Mouse (Mus musculus): ENCODE measurements around the gene Creb3l1.

The Creb3l1 gene

DNA sequence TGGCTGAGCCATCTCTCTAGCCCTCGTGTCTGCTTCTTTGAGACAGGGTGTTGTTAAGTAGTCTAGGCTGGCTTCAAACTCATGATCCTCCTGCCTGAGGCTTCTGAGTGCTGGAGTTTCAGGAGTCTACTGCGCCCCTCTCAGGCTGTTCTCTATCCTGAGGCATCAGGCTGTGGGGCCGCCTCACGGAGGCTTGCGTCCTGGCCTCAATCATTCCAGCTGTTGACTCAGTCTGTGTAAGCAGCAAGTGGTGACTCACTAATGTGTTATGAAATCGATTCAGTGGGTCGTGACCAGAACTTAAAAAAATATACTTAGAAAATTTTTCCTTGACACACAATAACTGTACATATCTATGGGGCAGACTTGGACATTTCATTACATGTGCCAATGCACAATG, 19.7 kb downstream of the Creb3l1 start:
- no peak for DNase-seq (ENCODE audit: low spot score)

DNA sequence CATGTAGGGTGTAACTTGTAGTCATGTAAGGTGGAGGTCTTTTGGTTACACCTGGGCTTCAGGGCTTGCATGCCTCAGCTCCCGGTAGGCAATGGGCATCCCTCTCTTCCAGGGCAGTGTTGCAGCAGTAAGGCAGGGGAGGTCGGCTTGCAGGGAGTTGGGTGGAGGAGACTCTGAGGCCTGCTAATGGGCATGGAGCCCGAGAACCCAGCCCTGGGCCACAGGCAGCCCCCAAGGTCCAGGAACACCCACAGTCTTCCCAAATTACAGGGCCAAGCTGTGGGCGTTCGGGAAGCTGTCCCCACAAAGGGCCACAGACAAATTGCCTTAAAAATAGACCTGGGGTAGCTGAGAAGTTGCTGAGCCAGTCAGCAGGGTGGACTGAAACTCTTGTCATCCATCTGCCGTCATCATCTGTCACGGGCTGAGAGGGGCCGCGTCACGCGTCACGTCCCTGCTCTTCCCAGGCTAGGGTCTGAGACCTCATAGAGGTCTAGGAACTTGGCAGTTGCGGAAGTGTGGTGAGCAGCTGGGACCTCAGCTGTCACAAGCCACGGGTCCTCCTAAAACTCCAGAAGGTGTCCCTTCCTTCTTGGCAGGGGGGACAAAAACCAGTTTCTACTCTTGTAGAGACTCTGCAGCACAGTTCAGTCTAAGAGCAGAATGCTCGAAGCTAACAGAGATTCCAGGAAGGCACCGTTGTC, 26.2 kb downstream of the Creb3l1 start:
- DNase-seq (ENCODE audit: low spot score): no peak

DNA sequence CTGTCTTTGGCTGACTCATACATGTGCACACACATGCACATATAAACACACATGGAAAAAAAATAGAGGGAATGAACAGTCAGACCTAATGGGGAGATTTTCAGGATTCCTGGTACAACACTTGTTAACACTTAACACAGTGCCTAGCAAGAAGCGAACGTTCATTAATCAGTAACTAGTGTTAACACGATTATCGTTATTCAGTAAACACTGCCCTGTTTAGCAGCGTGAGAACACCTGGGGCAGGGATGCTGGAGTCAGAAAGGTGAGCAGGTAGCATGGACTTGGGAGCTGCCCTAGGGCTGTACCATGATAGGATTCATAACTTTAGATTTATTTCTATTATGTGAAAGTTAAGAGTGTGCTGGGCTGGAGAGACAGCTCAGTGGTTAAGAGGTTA, 28.3 kb downstream of the Creb3l1 start:
- DNase-seq (ENCODE audit: low spot score): no peak

DNA sequence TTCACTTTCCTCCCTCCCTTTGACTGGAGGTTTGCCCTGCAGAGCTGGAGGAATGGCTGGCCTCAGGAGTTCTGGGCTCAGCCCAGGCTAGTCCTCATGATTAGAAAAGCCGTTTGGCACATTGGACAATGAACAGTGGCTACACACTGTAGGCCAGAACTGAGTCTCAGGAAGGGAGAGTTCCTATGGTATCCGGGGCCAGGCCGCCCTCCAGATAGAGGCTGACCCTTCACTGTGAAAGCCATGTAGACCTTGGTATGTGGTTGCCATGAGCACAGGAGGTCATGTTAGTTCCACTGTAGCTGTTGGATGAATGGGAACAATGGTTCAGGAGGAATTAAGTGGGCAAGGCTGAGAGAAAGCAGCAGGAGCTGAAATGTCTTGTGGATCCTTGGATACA, 30.9 kb downstream of the Creb3l1 start:
- DNase-seq (ENCODE audit: low spot score): no peak

DNA sequence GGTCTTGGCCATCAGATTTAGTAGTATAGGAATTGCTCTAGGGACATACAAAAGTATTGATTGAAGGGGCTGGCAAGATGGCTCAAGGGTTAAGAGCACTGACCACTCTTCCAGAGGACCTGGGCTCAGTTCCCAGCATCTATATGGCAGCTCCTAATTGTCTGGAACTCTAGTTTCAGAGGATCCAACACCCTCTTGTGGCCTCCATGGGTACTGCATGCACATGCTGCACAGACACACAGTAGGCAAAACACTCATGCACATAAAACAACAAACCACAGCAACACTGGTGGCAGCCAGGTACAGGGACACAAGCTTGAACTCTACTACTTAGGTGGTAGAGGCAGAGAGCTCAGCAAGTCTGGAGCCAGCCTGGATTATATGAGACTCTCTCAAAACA, 34.6 kb downstream of the Creb3l1 start:
- DNase-seq (ENCODE audit: low spot score): no peak

DNA sequence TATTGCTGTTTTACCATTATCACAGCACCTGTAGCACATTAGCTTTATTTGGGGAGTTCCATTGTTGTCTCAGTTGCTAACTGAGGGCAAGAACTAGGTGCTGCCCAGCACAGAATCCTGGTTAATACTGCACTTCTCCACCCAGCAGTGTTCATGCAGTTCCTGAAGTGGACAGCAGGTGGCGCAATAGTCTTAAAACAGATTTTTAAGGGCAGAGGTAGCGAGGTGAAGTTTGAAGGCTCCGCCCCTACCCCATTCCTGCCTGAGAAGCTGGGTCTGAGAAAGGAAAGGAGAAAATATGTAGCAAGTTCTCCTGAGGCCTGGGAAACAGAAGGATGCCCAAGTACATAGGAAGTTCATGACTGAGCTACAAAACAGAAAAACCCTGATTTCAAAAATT, 36.8 kb downstream of the Creb3l1 start:
- peak; percentile 95 for DNase-seq (ENCODE audit: low spot score)

DNA sequence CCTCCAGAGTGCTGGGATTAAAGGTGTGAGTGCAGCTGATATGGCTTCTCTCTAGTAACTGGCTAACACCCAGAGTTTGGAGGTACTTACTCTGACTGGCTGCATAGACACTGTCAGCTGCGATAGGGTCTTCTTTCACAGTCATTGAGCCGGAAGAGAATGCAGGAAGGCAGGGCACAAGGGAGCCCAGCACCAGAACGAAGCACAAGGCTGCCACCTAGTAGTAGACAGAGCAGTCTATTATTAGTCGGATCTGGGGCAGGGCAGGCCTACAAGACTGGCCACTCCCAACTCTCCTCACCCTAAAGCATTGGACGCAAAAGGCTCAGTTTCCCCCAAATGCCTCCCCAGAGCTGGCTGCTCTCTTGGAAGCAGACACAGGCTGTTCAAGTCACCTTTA, 38.2 kb downstream of the Creb3l1 start:
- DNase-seq (ENCODE audit: low spot score): peak; percentile 72

DNA sequence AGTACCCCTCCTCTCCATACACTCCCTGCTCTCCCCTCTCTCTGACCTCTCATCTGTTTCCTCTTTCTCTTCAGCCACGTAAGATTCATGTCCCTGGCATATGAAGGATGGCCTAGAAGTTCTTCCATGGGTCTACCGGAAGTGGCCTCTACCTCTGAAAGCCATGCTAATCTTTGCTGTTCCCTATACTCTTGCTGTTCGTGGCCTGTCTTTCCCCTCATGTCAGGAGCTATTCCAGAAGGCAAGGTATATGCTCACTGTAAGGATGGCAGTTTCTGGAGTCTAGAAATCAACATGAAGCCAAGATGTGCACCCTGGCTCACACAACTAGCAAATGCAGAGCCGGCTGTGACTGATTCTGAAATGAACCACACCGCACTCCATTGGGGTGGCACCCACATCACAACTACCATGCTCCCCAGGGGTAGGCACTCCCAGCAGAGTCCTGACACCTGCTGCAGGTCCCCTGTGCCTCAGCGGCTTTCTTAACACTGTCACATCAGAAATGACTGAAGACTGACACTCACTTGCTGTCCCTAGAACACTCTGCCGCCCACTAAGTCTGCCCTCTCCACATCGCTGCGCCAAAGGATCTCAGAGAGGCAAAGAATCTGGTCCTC, 39.3 kb downstream of the Creb3l1 start:
- no peak for DNase-seq (ENCODE audit: low spot score)

DNA sequence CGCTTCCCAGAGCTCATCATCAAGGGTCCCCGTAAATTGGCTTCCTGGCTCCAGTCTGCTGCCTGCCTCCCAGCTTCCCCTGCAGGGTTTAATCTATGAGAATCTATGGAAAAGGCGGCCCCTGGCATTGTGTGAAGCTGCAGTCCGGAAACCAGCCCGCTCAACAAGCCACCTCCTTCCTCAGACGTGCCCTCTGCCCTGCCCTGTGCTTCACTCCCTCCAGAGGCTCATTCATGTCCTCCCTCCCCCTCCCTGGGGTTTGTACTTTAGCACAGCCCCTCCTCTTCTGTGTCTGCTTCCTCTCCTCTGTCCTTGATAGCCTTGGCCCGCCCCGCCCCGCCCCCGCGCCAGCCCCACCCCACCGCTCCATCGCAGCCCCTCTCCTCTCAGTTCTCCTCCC, 39.9 kb downstream of the Creb3l1 start:
- peak; percentile 95 for DNase-seq (ENCODE audit: low spot score)

DNA sequence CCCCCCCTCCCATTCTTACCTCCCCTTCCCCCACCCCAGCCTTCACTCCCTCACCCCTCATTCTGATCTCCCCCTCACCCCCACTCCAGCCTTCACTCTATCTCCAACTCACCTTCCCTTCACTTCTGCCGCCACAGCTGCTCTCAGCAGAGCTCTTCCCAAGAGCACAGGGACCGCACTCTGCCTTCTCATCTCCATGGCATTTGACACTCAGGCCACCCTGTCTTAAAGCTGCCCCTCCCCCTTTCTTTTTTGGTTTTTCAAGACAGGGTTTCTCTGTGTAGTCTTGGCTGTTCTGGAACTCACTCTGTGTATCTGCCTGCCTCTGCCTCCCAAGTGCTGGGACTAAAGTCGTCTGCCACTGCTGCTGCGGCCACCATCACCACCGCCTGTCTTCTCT, 43.5 kb downstream of the Creb3l1 start:
- DNase-seq (ENCODE audit: low spot score): peak; percentile 68

DNA sequence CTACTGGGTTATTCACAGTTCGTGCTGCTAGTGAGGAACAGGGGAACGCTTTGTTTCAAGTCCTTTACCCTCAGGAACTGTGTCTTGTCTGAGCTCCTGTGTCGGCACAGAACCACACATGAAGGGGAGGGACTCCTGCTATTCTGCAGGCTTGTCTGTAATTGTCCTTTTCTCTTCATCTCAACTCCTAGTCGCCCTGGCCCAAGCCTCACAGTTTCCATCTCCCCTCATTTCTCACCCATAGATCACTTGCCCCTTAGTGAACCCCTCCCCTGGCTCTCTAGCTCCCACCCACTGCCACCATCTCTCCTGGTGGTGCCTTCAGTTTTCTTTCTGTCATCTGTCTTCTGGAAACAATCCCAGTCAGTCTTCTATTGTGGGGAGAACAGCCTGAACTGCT, 44.1 kb downstream of the Creb3l1 start:
- peak; percentile 67 for DNase-seq (ENCODE audit: low spot score)

DNA sequence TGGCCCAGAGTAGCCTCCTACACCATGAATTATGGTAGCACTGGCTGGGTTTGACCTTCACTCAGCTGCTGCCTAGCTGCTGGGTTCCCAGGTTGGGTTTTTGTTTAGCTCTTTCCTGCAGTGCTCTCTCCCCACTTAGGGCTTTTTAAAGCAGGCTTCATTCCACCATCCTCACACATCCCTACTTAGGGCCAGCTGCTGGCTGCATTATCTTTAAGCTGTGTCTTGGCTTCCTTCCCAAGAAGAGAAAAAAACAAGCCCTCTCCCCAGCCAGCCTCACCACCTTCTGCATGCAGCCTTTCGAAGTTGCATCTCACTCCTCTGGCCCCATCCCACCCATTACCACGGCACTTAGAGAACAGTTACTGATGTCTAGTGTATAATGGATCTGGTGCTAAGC, 45.8 kb downstream of the Creb3l1 start:
- DNase-seq (ENCODE audit: low spot score): no peak

DNA sequence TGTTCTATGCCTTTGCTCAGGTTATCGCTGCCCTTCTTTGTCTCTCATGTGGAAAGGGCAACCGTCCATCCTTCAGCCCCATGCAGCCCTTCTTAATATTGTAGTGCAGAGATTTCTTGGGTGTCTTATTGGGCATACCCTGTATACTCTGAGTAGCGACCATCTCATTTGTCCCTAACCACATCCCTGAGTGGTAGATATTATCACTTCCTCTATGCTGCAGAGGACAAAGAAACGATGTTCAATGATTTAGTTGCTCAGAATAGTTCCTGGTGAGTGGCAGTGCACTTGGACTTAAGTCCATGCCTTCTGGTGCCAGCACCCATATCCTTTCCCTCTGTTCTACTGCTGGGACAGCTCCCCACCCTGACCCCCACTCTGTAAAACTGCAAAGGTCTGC, 46.3 kb downstream of the Creb3l1 start:
- DNase-seq (ENCODE audit: low spot score): no peak

DNA sequence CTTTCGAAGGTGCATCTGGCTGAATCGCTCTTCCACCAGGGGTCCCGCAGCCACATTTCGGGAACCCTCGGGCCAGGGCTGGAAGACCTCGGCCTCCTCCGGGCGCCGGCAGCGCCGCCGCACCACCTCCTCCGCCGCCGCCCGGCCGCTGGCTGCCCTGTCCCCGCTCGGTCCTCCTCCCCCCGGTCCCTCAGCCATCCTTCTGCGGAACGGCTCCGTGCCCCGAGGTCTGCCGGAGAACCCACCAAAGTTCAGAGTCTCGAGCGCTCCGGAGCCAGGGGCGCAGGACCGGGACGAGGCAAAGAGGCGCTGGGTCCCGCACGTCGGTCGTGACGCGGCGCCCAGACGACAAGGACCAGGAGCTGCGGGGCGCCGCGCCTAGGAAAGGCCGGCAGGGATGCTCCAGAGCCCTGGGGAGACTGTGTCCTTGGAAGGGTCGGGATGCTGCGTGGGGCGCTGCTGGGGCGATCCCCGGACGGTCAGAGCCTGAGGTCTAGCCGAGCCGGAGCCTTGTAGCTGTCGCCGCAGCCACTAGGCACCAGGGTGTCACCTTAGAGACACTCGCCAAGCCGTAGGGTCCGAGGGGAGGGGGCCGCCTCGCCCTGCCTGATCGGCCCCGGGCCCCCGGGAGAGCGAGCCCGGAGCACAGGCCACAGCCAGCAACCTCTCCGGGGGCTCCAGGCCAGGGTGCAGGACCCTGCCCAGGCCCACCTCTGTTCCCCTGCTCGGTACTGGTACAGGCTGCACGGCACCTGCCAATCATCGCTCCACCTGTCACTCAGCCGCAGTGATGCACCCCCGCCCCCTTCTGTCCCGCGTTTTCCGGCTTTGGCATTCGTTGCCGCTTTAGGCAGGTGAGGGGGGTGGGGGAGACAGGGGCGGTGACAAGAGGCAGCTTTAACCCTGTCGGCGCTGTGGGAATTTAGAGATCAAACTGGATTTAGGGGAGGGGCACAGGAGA, 48.4 kb downstream of the Creb3l1 start, which contains the start of gene Dgkz:
Gene Dgkz, minus strand, starts transcription at position 284 of the 961 bp plus-strand sequence.
- no peak for DNase-seq (ENCODE audit: low spot score)

DNA sequence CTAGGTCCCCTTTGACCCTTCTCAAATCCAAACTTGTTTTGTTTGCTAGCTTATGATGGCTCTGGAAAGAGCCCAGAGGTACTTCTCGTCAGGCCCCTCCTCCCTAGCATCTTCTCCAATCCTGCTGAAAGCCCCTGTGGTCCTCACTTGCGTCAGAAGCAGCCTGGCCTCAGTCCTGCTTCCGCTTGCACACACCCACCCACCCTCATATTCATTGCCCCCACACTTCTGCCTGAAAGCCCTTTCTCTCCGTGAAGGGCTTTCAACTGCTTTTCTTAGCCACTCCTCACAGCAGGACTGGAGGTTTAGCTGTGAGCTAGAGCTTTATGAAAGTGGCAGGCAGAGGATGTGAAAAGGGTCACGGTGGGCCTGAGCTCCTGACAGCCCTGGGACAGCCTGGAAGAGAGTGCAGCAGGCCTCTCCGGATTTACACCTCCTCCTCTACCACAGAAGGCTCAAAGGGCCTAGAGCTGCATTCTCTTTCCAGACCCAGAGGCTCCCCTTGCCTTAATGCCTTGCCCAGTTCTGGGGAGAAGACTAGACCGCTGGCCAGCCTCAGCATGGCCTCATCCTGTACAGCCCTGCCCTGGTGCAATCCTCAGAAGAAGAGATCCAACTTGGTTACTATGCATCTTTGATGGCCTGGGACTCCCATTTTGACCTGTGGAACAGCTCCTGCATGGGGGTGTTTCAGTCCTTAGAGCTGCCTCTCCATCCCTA, 50.7 kb downstream of the Creb3l1 start:
- DNase-seq (ENCODE audit: low spot score): no peak

DNA sequence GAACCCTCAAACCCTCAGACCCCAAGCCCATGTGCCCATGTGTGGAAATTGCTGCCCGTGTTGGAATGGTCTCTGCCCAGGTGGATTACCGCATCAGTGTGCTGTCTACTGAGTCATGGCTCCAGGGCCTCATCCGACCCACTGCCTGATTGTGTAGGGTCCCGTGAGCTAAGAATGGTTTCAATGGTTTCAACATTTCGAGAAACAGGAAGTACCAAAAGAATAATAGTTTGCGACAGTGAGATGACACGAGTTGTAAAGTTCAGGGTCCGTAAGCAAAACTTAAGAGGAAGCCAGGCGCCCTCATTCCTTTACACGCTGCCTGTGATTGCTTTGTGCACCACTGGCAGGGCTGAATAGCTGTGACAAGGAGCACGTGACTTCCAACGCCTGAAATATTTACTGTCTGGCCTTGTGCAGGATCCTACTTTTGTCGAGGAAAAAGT, 52.2 kb downstream of the Creb3l1 start:
- DNase-seq (ENCODE audit: low spot score): no peak

DNA sequence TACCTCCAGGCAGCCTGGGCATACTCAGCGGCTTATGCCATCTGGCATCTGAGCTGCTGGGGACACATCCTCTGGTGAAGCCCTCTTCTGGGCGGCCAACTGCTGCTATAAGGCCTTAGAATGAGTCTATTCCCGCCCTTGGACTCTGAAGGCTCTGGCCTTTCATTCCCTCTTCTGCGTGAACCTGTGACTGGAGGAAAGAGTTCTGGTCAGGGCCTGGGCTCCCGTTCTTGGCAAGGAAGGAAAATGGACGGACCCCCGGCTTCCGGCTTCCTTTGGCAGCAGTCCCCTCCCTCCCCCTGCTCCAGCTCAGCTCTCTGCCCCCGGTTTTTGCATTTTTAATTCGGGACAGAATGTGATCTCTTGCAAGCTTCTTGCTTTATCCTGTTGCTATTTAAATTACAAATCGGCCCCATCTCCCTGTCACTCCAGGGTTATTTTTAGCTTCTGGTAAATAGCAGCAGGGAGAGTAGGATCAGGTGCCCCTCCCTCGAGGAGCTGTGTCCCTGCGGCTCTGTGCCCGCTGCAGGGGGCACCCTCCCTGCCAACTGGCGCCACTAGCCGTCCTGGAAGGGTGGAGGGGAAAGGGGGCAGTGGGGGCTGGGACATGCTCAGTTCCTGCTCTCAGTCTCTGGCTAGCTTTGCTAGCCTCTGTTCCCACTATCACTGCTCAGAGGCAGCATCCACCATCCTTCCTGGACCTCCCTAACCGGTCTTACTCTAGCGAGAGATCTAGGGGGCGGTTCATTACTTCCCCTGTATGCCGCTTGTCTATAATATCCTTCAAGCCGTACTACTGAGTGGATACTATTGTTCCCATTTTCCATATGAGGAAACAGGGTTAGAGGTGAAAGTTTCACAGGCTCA, 52.8 kb downstream of the Creb3l1 start:
- no peak for DNase-seq (ENCODE audit: low spot score)

DNA sequence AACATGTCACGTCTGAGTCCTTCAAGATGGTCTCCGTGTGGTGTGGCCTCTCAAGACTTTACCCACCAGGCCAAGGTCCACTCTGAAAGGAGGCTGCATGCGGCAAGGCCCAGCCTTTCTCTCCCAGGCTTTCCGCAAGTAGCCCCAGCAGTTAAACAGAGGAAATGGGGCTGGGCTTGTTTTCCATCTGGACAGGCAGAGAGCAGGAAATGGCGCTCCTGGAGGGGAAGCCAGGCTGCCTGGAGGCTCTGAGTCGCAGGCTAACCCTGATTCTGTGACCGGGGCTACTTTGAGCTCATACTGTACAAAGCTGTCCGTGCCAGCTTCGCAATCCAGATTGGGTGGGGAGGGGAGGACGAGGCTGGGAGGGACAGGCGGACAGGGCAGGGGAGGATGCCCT, 56.3 kb downstream of the Creb3l1 start:
- no peak for DNase-seq (ENCODE audit: low spot score)

DNA sequence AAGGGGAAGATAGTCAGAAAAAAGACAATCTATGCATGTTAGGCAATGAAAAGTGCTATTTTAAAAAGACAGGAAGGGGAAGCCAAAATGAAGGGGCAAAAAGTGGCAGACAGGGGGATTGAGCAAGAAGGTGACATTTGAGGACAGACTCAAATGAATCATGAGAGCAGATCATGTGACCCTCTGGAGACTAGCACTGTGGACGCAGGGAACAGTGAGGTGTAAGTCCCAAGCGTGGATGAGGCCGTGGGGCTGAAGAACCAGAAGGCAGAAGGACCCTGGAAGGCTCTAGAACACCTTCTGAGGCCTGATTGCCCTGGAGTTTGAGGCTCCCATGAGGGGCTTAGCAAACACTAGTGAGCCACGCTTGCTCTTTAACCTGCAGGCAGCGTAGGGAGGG, 57.9 kb downstream of the Creb3l1 start:
- no peak for DNase-seq (ENCODE audit: low spot score)

DNA sequence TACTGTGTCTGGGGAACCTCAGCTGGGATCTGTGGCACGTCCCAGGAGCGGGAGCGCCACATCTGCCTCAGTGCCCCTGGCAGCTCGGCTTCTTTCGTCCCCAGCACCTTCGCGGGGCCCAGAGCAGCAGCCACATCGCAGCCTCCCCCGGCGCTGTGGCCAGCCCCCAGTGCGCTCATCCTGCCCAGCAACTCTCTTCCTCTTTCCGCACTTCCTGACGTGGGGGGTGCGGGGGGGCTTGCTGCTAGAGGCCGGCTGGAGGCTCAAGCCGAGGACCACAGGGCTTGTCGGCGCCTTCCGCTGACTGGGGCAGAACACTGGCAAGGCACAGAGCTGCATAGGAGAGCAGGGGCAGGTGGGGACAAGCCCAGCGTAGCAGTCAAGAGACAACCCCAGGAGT, 58.9 kb downstream of the Creb3l1 start:
- DNase-seq (ENCODE audit: low spot score): no peak

DNA sequence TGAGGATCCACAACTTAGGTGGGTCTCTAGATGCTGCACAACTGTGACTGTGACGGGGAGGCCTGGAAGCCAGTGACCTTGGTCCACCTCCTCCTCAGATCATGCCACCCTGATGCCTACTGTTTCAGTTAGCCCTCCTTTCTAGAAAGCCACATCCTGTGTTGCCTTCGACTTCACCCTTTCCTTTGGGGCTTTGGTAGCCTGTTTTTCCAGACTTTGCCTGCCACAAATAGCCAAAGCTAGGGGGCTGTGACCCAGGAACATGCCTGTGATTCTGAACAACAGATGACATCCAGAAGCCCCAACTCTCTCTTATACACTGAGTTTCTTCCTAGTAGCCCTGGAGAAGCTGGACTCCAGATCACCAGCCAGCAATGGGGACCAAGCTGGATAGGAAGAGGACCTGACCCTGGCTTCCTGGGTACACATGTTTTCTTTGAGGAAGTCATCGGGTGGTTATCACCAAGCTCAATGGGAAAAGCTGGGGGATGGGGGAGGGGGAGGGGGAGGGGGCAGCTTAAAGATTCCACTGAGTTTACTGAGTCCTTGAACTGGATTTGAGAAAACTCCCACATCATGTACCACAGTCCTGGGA, 59.6 kb downstream of the Creb3l1 start:
- no peak for DNase-seq (ENCODE audit: low spot score)

All from embryo, embryonic 10.5 days (tissue).